Mouse (Mus musculus): ENCODE results near the gene Arpc3. TPM values are rescaled to one million over a fixed set of nuclear protein-coding genes. Genes with fewer than 3 reads are reported as not detected.

The Arpc3 gene
- total RNA-seq, 2 experiments from 2014 or later = 225 to 243 TPM

GRCm38 (mm10) chr5:122458066-122458465 lies 66.4 kb downstream of the Arpc3 start:
- DNase-seq (ENCODE audit: low spot score in 2 of 2) = no peak
- intact Hi-C loops (cut with DNase I) = no loop called here

DNA sequence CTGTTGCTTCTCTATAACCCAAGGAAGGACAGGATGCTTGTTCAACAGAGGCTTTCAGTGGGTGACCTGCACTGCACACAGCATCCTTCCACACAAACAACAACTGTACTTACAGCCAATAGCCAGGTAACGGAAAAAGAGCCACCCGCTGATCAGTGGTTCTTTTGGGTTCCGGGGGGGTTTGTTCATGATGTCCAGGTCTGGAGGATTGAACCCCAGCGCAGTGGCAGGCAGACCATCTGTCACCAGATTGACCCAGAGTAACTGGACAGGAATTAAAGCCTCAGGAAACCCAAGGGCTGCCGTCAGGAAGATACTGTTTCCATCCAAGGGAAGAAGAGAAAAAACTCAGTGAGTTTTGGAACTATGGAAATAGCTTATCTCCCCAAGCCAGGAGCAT lies 67.7 kb downstream of the Arpc3 start:
- DNase-seq (ENCODE audit: low spot score in 2 of 2) = no peak
- intact Hi-C loops (cut with DNase I) = no loop called here

- intact Hi-C loops (cut with DNase I) = no loop called here
- peak in 1 of 2 experiments; percentile 27 for DNase-seq (ENCODE audit: low spot score in 2 of 2)
Observed at GRCm38 (mm10) chr5:122460656-122461055, 69.0 kb downstream of the Arpc3 start.

DNA sequence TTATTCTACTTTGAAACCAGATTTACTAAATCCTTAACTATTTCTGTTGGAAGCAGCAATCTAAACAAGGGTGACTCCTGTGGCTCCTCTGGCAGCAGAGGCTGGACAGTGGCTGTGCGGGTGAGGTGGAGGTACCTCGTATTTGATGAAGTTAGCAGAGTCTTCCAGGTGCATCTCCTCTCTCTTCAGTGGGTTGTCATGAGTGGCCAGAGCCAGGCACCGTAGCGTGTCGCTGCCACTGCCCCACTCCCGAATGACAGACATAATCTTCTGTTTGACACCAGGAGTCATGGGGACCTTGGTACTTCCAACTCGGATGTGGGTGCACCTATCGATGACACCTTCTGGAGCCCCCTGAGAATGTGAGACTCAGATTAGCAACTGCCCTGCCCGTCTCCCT lies 69.8 kb downstream of the Arpc3 start:
- intact Hi-C loops (cut with DNase I) = no loop called here
- DNase-seq (ENCODE audit: low spot score in 2 of 2) = no peak

Other genes starting within 250 kb of the Arpc3 start
- gene Ppp1cc, start 233.6 kb upstream of the Arpc3 start, total RNA-seq (2021) = 100 to 1,000 TPM; 169 to 202 TPM
- 1 to 10 TPM; 1.8 to 3.8 TPM for gene Hvcn1, start 185.1 kb upstream of the Arpc3 start, total RNA-seq (2021)
- gene Tctn1, start 127.4 kb upstream of the Arpc3 start, total RNA-seq (2021) = 10 to 100 TPM in 1 of 2 experiments, 1 to 10 TPM in 1; 9.7 to 12.9 TPM
- gene Pptc7, start 107.5 kb upstream of the Arpc3 start, total RNA-seq (2021) = 10 to 100 TPM; 36.7 to 43.8 TPM
- gene Rad9b, start 37.6 kb upstream of the Arpc3 start, total RNA-seq (2021) = 1 to 10 TPM; 2.8 to 3.4 TPM
- gene Vps29, start 37.5 kb upstream of the Arpc3 start, total RNA-seq (2021) = 100 to 1,000 TPM; 189 to 208 TPM
- gene Gpn3, start 20.0 kb upstream of the Arpc3 start, total RNA-seq (2021) = 10 to 100 TPM; 24.9 to 25.8 TPM
- gene Fam216a, start 19.5 kb upstream of the Arpc3 start, total RNA-seq (2021) = 10 to 100 TPM; 68.4 to 73.7 TPM
- 10 to 100 TPM; 27.8 to 28.1 TPM for gene Anapc7, start 29.8 kb downstream of the Arpc3 start, total RNA-seq (2021)
- gene Atp2a2, start 110.3 kb downstream of the Arpc3 start, total RNA-seq (2021) = 100 to 1,000 TPM; 748 to 749 TPM
- 10 to 100 TPM; 39.5 to 40.1 TPM for gene Ift81, start 222.6 kb downstream of the Arpc3 start, total RNA-seq (2021)